Mouse (Mus musculus) heart, adult 2 months (tissue): ENCODE measurements at regions not wholly inside any gene's neighbourhood (a gene's known extent, or its start where the extent isn't known, plus 50 kb on each side); places are given as distances from the start of the nearest gene placed in this dataset.

Source experiments
- CTCF ChIP-seq: fragments of 200-600 bp; IDR thresholded peaks from 2 replicates; pipeline ENCODE4 v1.8.1; 2022; ENCODE audit warnings: antibody characterized with exemption, mild to moderate bottlenecking, moderate library complexity
- EP300 ChIP-seq: fragments of 200-500 bp; IDR thresholded peaks from 2 replicates; pipeline ENCODE4 v1.6.1; 2011; ENCODE audit warnings: low read depth, low read length, control low read depth; ENCODE audit not compliant: insufficient read depth
- POLR2A ChIP-seq: fragments of 200-500 bp; IDR thresholded peaks from 2 replicates; pipeline ENCODE4 v1.6.1; 2011; ENCODE audit warnings: mild to moderate bottlenecking, low read depth, low read length, control low read depth; ENCODE audit not compliant: insufficient read depth

- TF ChIP-seq EP300: no peak
- no peak for TF ChIP-seq CTCF
- TF ChIP-seq POLR2A: no peak
Observed at GRCm38 (mm10) chr16:74467745-74468420, 56.3 kb upstream of the Robo2 start.
